Mouse (Mus musculus) myocyte (in vitro differentiated cells): ENCODE results near the gene Galnt15. TPM values are rescaled to one million over a fixed set of nuclear protein-coding genes. Genes with fewer than 3 reads are reported as not detected.

ENCODE experiments used
- H3K27me3 ChIP-seq: one replicate; pipeline ENCODE4 v1.6.1; 2011; ENCODE audit not compliant: control insufficient read depth, insufficient read depth, insufficient read length
- H3K36me3 ChIP-seq: one replicate; pipeline ENCODE4 v1.6.1; 2011; ENCODE audit not compliant: control insufficient read depth, insufficient read depth
- H3K4me2 ChIP-seq: one replicate; pipeline ENCODE4 v1.6.1; 2011; ENCODE audit warnings: low read depth, control low read depth
- H3K4me3 ChIP-seq: one replicate; pipeline ENCODE4 v1.5.1; 2011; ENCODE audit warnings: mild to moderate bottlenecking, control low read depth, moderate library complexity
- H3K79me2 ChIP-seq: one replicate; pipeline ENCODE4 v1.6.1; 2011; ENCODE audit not compliant: control insufficient read depth, insufficient read depth
- H3ac ChIP-seq: one replicate; pipeline ENCODE4 v1.6.1; 2011; ENCODE audit not compliant: control insufficient read depth, insufficient read length
- CEBPB ChIP-seq: IDR thresholded peaks from 2 replicates; pipeline ENCODE4 v1.6.1; 2011; ENCODE audit warnings: mild to moderate bottlenecking, moderate library complexity; ENCODE audit not compliant: poor library complexity, insufficient read depth, severe bottlenecking
- E2F4 ChIP-seq: IDR thresholded peaks from one replicate; pipeline ENCODE4 v1.6.1; 2011; ENCODE audit warnings: mild to moderate bottlenecking, control low read depth, moderate library complexity; ENCODE audit not compliant: insufficient read depth
- MAX ChIP-seq: IDR thresholded peaks from one replicate; pipeline ENCODE4 v1.6.1; 2011; ENCODE audit warnings: low read depth, mild to moderate bottlenecking, control low read depth
- MYOD1 ChIP-seq, 3 experiments: IDR thresholded peaks; one replicate each; pipeline ENCODE4 v1.6.1; 2011; ENCODE audit warnings: control low read depth in 2 of 3, low read depth in 2 of 3, mild to moderate bottlenecking in 2 of 3, moderate library complexity in 1 of 3; ENCODE audit not compliant: insufficient read length in 2 of 3, control insufficient read depth in 1 of 3
- MYOG ChIP-seq, 3 experiments: IDR thresholded peaks; one replicate each; pipeline ENCODE4 v1.6.1; 2011; ENCODE audit warnings: control low read depth in 2 of 3, low read depth in 2 of 3, mild to moderate bottlenecking in 2 of 3; ENCODE audit not compliant: insufficient read length in 2 of 3, control insufficient read depth in 1 of 3, insufficient read depth in 1 of 3
- POLR2A ChIP-seq: IDR thresholded peaks from one replicate; pipeline ENCODE4 v1.6.1; 2011; ENCODE audit warnings: low read depth, mild to moderate bottlenecking, control low read depth, moderate library complexity; ENCODE audit not compliant: insufficient read length
- POLR2AphosphoS2 ChIP-seq: IDR thresholded peaks from one replicate; pipeline ENCODE4 v1.6.1; 2011; ENCODE audit warnings: low read depth, control low read depth; ENCODE audit not compliant: insufficient read length
- REST ChIP-seq: IDR thresholded peaks from one replicate; pipeline ENCODE4 v1.6.1; 2011; ENCODE audit warnings: mild to moderate bottlenecking, control low read depth, moderate library complexity; ENCODE audit not compliant: insufficient read depth, insufficient read length
- SRF ChIP-seq: IDR thresholded peaks from one replicate; pipeline ENCODE4 v1.6.1; 2011; ENCODE audit warnings: low read depth; ENCODE audit not compliant: control insufficient read depth, insufficient read length
- TCF12 ChIP-seq: IDR thresholded peaks from one replicate; pipeline ENCODE4 v1.6.1; 2011; ENCODE audit warnings: mild to moderate bottlenecking, control low read depth; ENCODE audit not compliant: poor library complexity, insufficient read depth, severe bottlenecking
- TCF3 ChIP-seq: IDR thresholded peaks from one replicate; pipeline ENCODE4 v1.6.1; 2011; ENCODE audit warnings: low read depth, control low read depth; ENCODE audit not compliant: insufficient read length
- USF1 ChIP-seq: IDR thresholded peaks from one replicate; pipeline ENCODE4 v1.6.1; 2011; ENCODE audit warnings: low read depth, mild to moderate bottlenecking, control low read depth, moderate library complexity
- polyA plus RNA-seq: library from polyadenylated mRNA; unstranded; fragments of >200 nt; fragmentation: generic; extraction: Trizol; gene quantifications from one replicate; pipeline ENCODE4 v1.2.1, GENCODE M21; 2012; ENCODE audit warnings: missing spikeins

Gene Galnt15
- polyA plus RNA-seq, 1 experiment: not detected

GRCm38 (mm10) chr14:32073901-32074300 is 45.1 kb downstream of the Galnt15 start:
- H3K4me2 ChIP-seq: no peak overlapping the region
- H3ac ChIP-seq: no peak overlapping the region
- H3K79me2 ChIP-seq: no peaks in the 10 kb centered on the region
- H3K27me3 ChIP-seq: no peaks in the 10 kb centered on the region
- H3K36me3 ChIP-seq: no peaks in the 10 kb centered on the region
- TF ChIP-seq MAX (no peak), POLR2AphosphoS2 (no peak), MYOD1 (IDR thresholded peaks at IDR 0.05; ENCODE audit: control insufficient read depth in 1 of 3, insufficient read length in 2 of 3, low read depth in 2 of 3) (no peak), SRF (no peak), MYOG (IDR thresholded peaks at IDR 0.05; ENCODE audit: control insufficient read depth in 1 of 3, insufficient read depth in 1 of 3, insufficient read length in 2 of 3, low read depth in 2 of 3) (no peak), USF1 (no peak), E2F4 (no peak), CEBPB (no peak), REST (no peak), TCF3 (no peak), POLR2A (no peak)
- no peak overlapping the region for H3K4me3 ChIP-seq

- TF ChIP-seq MAX (no peak), E2F4 (no peak), POLR2A (no peak), MYOD1 (IDR thresholded peaks at IDR 0.05; ENCODE audit: control insufficient read depth in 1 of 3, insufficient read length in 2 of 3, low read depth in 2 of 3) (no peak), REST (no peak), SRF (no peak), TCF12 (no peak), CEBPB (no peak), TCF3 (no peak), MYOG (IDR thresholded peaks at IDR 0.05; ENCODE audit: control insufficient read depth in 1 of 3, insufficient read depth in 1 of 3, insufficient read length in 2 of 3, low read depth in 2 of 3) (no peak), USF1 (no peak), POLR2AphosphoS2 (no peak)
- no peaks in the 10 kb centered on the region for H3K79me2 ChIP-seq
- peaks cover 6% of the 10 kb centered on the region for H3K36me3 ChIP-seq
- H3ac ChIP-seq: no peak overlapping the region
- no peaks in the 10 kb centered on the region for H3K27me3 ChIP-seq
- no peak overlapping the region for H3K4me2 ChIP-seq
- no peak overlapping the region for H3K4me3 ChIP-seq
Observed at GRCm38 (mm10) chr14:32076896-32077575, 48.2 kb downstream of the Galnt15 start.

GRCm38 (mm10) chr14:32081026-32081425 is 52.2 kb downstream of the Galnt15 start:
- Histone ChIP-seq H3K36me3 (peaks cover 14% of the 10 kb centered on the region), H3K4me2 (no peak overlapping the region), H3K4me3 (no peak overlapping the region), H3ac (no peak overlapping the region), H3K27me3 (no peaks in the 10 kb centered on the region), H3K79me2 (peaks cover 21% of the 10 kb centered on the region)
- TF ChIP-seq E2F4: no peak

- Histone ChIP-seq H3K4me2 (no peak overlapping the region), H3ac (no peak overlapping the region), H3K4me3 (no peak overlapping the region), H3K27me3 (no peaks in the 10 kb centered on the region), H3K36me3 (peaks cover 14% of the 10 kb centered on the region), H3K79me2 (peaks cover 35% of the 10 kb centered on the region)
- TF ChIP-seq SRF (no peak), USF1 (no peak), MAX (no peak), REST (no peak), MYOG (IDR thresholded peaks at IDR 0.05; ENCODE audit: control insufficient read depth in 1 of 3, insufficient read depth in 1 of 3, insufficient read length in 2 of 3, low read depth in 2 of 3) (no peak), TCF3 (no peak), MYOD1 (IDR thresholded peaks at IDR 0.05; ENCODE audit: control insufficient read depth in 1 of 3, insufficient read length in 2 of 3, low read depth in 2 of 3) (no peak), TCF12 (no peak), CEBPB (no peak)
Observed at GRCm38 (mm10) chr14:32082891-32083290, 54.1 kb downstream of the Galnt15 start.

GRCm38 (mm10) chr14:32083466-32083865 is 54.7 kb downstream of the Galnt15 start:
- Histone ChIP-seq H3K27me3 (no peaks in the 10 kb centered on the region), H3ac (no peak overlapping the region), H3K4me2 (no peak overlapping the region), H3K79me2 (peaks cover 40% of the 10 kb centered on the region), H3K4me3 (no peak overlapping the region), H3K36me3 (peaks cover 14% of the 10 kb centered on the region)
- TF ChIP-seq CEBPB (no peak), SRF (no peak), USF1 (no peak), REST (no peak), MYOG (IDR thresholded peaks at IDR 0.05; ENCODE audit: control insufficient read depth in 1 of 3, insufficient read depth in 1 of 3, insufficient read length in 2 of 3, low read depth in 2 of 3) (no peak), MYOD1 (IDR thresholded peaks at IDR 0.05; ENCODE audit: control insufficient read depth in 1 of 3, insufficient read length in 2 of 3, low read depth in 2 of 3) (no peak), TCF3 (no peak), E2F4 (no peak), POLR2AphosphoS2 (no peak), TCF12 (no peak), POLR2A (no peak), MAX (no peak)
